Mouse (Mus musculus) brain, embryonic 18.5 days (tissue): ENCODE data around the gene Cphx2.
"Not testable (repeated sequence)": the region's sequence is repeated elsewhere in the genome, so short reads cannot be mapped to it uniquely, and the experiment has no call there.

Source experiments
- DNase-seq: peaks from one replicate; pipeline ENCODE4 v3.0.0-alpha.2; 2012; ENCODE audit warnings: low read depth, low spot score

The Cphx2 gene

GRCm38 (mm10) chr14:26081216-26081615, at the start of gene Cphx2:
Gene Cphx2 (plus strand): TSS chr14:26081516.
- not testable (repeated sequence) for DNase-seq

- not testable (repeated sequence) for DNase-seq
Observed at GRCm38 (mm10) chr14:26034364-26034763, 47.0 kb upstream of the Cphx2 start.

- DNase-seq, result not testable (repeated sequence)
Observed at GRCm38 (mm10) chr14:26035439-26035838, 45.9 kb upstream of the Cphx2 start.

GRCm38 (mm10) chr14:26042611-26043010, 38.7 kb upstream of the Cphx2 start, which contains the start of gene Gm9780:
Gene Gm9780 (minus strand): TSS chr14:26042711.
- DNase-seq, result not testable (repeated sequence)

- DNase-seq, result not testable (repeated sequence)
Observed at GRCm38 (mm10) chr14:26045007-26045406, 36.3 kb upstream of the Cphx2 start.

- not testable (repeated sequence) for DNase-seq
Observed at GRCm38 (mm10) chr14:26047026-26047425, 34.3 kb upstream of the Cphx2 start.

- DNase-seq, result not testable (repeated sequence)
Observed at GRCm38 (mm10) chr14:26048767-26049166, 32.5 kb upstream of the Cphx2 start.

GRCm38 (mm10) chr14:26058184-26058583, 23.1 kb upstream of the Cphx2 start:
- DNase-seq, result not testable (repeated sequence)

- DNase-seq, result not testable (repeated sequence)
Observed at GRCm38 (mm10) chr14:26059362-26059761, 22.0 kb upstream of the Cphx2 start.

- DNase-seq, result not testable (repeated sequence)
Observed at GRCm38 (mm10) chr14:26066574-26067324, 14.6 kb upstream of the Cphx2 start.

- not testable (repeated sequence) for DNase-seq
Observed at GRCm38 (mm10) chr14:26067325-26067633, 14.0 kb upstream of the Cphx2 start, which contains the start of gene Tmem254c. Gene Tmem254c (minus strand): TSS chr14:26067355.

- not testable (repeated sequence) for DNase-seq
Observed at GRCm38 (mm10) chr14:26076620-26077390, 4.5 kb upstream of the Cphx2 start.

- DNase-seq, result not testable (repeated sequence)
Observed at GRCm38 (mm10) chr14:26081997-26082396, 681 bp downstream of the Cphx2 start, which contains the start of gene Cphx3. Gene Cphx3 (plus strand): TSS chr14:26082297.

- not testable (repeated sequence) for DNase-seq
Observed at GRCm38 (mm10) chr14:26097622-26098021, 16.3 kb downstream of the Cphx2 start.

- not testable (repeated sequence) for DNase-seq
Observed at GRCm38 (mm10) chr14:26118150-26118549, 36.8 kb downstream of the Cphx2 start, which contains the start of gene Duxbl2. Gene Duxbl2 (plus strand): TSS chr14:26118349.

GRCm38 (mm10) chr14:26118550-26119000, 37.3 kb downstream of the Cphx2 start:
- DNase-seq, result not testable (repeated sequence)

GRCm38 (mm10) chr14:26119095-26119494, 37.8 kb downstream of the Cphx2 start:
- DNase-seq, result not testable (repeated sequence)
